In the genomic region with DNA sequence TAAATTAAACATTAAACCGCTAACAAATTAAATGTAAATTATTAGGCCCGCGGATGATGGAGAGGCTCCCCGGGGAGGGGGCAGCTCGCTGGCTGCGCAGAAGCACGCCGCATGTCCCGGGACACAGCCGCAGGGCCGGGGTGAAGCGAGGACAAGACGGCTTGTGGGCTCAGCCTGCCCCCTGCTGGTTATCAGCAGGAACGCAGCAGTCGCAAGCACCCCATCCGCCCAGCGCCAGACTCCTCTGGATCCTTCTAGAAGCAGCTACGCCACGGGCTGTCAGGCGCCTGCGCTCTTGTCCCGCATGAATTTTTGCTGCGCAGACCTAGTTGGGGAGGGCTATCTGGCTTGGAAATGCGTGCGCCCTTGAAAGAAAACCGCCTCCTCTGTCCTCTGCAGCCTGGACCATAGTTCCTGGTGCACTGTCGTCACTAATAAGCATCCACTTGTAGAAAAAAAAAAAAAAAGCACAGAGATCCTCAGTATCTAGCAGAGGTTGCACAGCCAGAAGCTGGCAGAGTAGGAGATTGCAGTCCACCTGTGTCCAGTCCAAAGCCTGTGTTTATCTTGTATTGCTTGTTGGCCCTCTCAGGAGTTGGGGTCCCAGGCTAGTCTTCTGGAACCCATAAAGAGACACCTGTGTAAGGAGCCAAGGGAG, we compare ENCODE assay signal across 9 mouse cellular contexts.
DNase-seq lines count a peak whose midpoint lies in the region; ATAC-seq and TF ChIP-seq lines count a peak whose summit lies in the region.
"Had no signal": no experiment of that assay in that cellular context is flagged by ENCODE, and none has a peak within 500 bp of the region (broad histone marks: within the 10 kb centered on the region; RNA-seq: fewer than 3 reads in every experiment).

No protein-coding gene starts in this region.

- H3K4me1 ChIP-seq in forebrain, embryonic 16.5 days (replicated peaks; ENCODE audit: control insufficient read depth, insufficient read depth, low read length), result peaks cover 9% of the 10 kb centered on the region
- no peaks in the 10 kb centered on the region for H3K4me1 ChIP-seq in lung, embryonic 14.5 days (ENCODE audit: insufficient read depth)

- peak; percentile 99 for TF ChIP-seq CTCF in lung, embryonic 14.5 days (IDR thresholded peaks at IDR 0.05; ENCODE audit: low read depth)

- H3K27me3 ChIP-seq in forebrain, embryonic 16.5 days (replicated peaks; ENCODE audit: control insufficient read depth, insufficient read depth, low read length), result peaks cover 10% of the 10 kb centered on the region; the same call in 1 of the 2 replicates
- H3K27me3 ChIP-seq in lung, embryonic 14.5 days (ENCODE audit: insufficient read depth, low read length), result peaks cover 26% of the 10 kb centered on the region

- 2% methylated on average over 27 of the region's 27 CpGs for WGBS in forebrain, embryonic 16.5 days
- 3% methylated on average over 27 of the region's 27 CpGs for WGBS in lung, embryonic 14.5 days

- intact Hi-C loops in heart, postnatal 36 days (cut with DNase I), result loop anchor here (2.0 to 10.0 kb wide), 4 partner anchors 541 to 1471 kb away; no protein-coding TSS in a partner anchor

- DNase-seq in ES-CJ7 (ENCODE audit: low read depth, low spot score), result peak; percentile 85
- peak; percentile 65 for DNase-seq in cerebellum, adult 11-12 months
- peak; percentile 87 to 89 for DNase-seq in heart, postnatal 36 days
- peak; percentile 76 to 89 for DNase-seq in layer of hippocampus, adult 18-20 months (ENCODE audit: low spot score in 2 of 2)
- peak; percentile 93 for DNase-seq in lung, embryonic 14.5 days
- peak; percentile 70 for DNase-seq in ovary, adult 18-20 months (ENCODE audit: low spot score)
- DNase-seq in thymus, postnatal 0 days (ENCODE audit: low spot score), result peak; percentile 77

- H3K4me3 ChIP-seq in forebrain, embryonic 16.5 days (replicated peaks; ENCODE audit: low read length), result peak overlapping the region; percentile 18; the same call in 1 of the 2 replicates
- H3K4me3 ChIP-seq in lung, embryonic 14.5 days (ENCODE audit: low read depth, low read length), result no peak overlapping the region

- no peaks in the 10 kb centered on the region for H3K9me3 ChIP-seq in forebrain, embryonic 16.5 days (ENCODE audit: control insufficient read depth, low read length)
- H3K9me3 ChIP-seq in lung, embryonic 14.5 days (ENCODE audit: low read depth, low read length), result no peaks in the 10 kb centered on the region

- H3K27ac ChIP-seq in forebrain, embryonic 16.5 days (ENCODE audit: low read length), result no peak overlapping the region
- no peak overlapping the region for H3K27ac ChIP-seq in lung, embryonic 14.5 days (ENCODE audit: low read depth)
- H3K27ac ChIP-seq: macrophage had no signal

- peak; percentile 87 for ATAC-seq in forebrain, embryonic 16.5 days
- peak; percentile 84 for ATAC-seq in lung, embryonic 14.5 days (ENCODE audit: insufficient read depth)

- H3K36me3 ChIP-seq in forebrain, embryonic 16.5 days (ENCODE audit: control insufficient read depth, insufficient read depth), result no peaks in the 10 kb centered on the region
- no peaks in the 10 kb centered on the region for H3K36me3 ChIP-seq in lung, embryonic 14.5 days (ENCODE audit: insufficient read depth)

- H3K4me2 ChIP-seq in forebrain, embryonic 16.5 days (ENCODE audit: low read length), result peak overlapping the region; percentile 40
- peak overlapping the region; percentile 16; the same call in 1 of the 2 replicates for H3K4me2 ChIP-seq in lung, embryonic 14.5 days

- no peak overlapping the region for H3K9ac ChIP-seq in forebrain, embryonic 16.5 days (replicated peaks; ENCODE audit: low read depth, low read length)
- no peak overlapping the region for H3K9ac ChIP-seq in lung, embryonic 14.5 days
